Mouse (Mus musculus): ENCODE data around the gene Cntrl.

DNA sequence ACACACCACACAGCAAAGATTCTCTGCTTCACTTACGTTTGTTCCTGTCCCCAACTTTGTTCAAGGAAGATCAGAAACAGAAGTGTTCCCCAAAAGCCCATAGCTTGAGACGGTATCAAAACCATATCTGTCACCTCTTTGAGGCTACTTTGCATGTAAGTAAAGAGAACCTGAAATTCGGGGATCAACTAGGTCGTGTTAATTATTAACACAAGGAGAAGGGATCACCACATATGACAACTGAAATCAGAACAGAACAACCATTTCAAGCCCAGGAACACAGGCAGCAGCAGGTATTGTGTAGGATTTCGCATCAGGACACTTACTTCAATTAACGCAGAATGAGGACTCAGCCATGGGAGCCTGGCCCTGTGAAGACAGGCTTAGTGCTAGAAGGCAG is 8.8 kb upstream of the Cntrl start:
- no peak for TF ChIP-seq CTCF (IDR thresholded peaks at IDR 0.05; ENCODE audit: control insufficient read depth, insufficient read depth, insufficient replicate concordance, low read depth, low read length)
- TF ChIP-seq POLR2A (IDR thresholded peaks at IDR 0.05; ENCODE audit: control insufficient read depth, low read depth, low read length), result no peak

All from testis, adult 2 months (tissue).